Mouse (Mus musculus) induced T-regulatory cell, adult 2 months (primary cell): ENCODE data around the gene Cd24a.

Source experiments
- DNase-seq: peaks from one replicate; pipeline ENCODE4 v3.0.0-alpha.2; 2012; ENCODE audit warnings: low read depth

Cd24a gene

DNA sequence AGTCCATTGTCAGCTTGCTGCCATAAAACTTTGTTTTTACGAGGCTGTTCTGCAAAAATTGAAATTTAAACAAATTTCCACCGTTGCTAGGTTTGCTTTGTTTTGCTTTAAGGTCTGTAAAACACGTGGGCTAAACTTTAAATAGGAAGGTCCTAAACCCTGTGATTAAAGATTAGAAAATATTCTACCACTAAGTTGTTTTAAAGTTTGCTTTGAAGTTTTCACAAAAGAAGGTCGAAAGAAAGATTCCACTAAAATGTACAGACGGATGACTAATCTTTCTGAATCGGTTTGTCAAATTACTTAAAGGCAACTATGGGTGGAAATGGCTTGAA lies at the start of gene Cd24a:
Gene Cd24a (plus strand): TSS at position 288 of the 335 bp plus-strand sequence.
- DNase-seq, result peak; percentile 36

DNA sequence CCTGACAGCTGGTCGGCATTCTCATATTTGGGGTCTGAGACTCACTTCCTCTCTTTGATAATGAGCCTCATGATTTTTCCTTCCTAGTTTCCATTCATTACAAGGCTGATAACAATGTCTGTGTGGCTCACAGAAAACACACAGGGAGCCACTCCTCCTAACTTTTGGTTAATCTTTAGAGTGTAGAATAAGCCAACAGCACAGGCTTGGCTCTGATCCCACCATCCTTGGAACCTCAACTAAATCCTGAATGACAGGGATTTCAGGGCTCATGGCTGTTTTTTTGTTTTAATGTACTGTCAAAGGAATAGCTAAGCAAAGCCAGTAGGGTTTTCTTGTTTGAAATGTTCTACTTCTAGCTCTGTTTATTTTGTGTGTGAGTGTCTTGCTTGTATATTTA lies 43.7 kb upstream of the Cd24a start:
- DNase-seq, result no peak

DNA sequence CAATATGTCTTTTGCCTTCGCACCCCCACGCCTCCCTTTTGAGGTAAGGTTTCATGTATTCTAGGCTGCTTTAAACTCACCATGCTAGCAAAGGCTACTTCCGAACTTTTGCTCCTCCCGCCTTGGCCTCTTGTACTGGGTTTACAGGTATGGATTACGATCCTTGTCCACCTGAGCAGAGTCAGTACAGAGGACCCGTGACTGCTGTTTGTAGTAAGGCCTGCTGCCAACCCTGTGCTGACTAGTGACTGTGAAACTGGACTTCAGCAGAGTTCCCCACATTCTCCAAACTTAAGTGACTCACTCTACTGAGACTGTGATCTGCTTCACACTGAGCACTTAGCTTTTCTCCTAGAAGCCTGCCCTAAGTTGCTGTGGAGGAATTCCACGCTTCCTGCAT lies 40.4 kb upstream of the Cd24a start:
- DNase-seq, result no peak

GRCm38 (mm10) chr10:43538831-43539230 lies 39.3 kb upstream of the Cd24a start:
- DNase-seq, result no peak

- DNase-seq, result peak; percentile 13
Measured at GRCm38 (mm10) chr10:43539746-43540310, 38.3 kb upstream of the Cd24a start.

DNA sequence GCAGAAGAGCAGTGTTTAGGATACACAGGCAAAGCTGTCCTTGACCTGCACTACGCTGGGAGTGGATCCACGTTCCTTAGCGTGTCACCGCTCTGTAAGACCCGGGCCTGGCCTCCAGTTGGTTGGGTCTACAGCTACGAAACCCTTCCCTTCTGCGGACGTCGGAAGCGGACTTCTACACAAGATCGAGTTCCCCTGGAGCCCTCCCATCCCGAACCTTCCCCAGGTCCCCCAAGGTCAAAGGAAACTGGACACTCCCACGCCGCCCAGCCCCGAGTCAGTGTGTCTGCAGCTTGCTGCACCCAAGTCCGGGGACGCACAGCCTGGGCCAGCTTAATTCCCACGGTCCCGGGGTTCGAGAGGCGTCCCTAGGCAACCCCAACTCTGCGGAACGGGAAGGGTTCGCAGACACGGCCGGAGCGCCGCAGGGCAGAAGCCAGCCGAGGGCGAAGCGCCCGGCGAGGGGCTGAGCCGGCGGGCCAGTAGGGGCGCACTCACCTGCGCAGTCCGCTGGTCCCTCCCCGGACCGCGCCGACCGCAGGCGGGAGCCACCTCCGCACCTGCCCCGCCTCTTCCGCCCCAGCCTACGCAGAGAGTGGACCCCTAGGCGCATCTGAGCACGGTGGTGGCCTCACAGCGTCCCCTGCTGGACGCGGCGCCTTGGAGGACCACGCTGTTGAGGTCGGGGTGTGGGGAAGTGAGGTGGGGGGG lies 37.5 kb upstream of the Cd24a start, which contains the start of gene 1700021F05Rik:
Gene 1700021F05Rik (minus strand): TSS at position 553 of the 711 bp plus-strand sequence.
- DNase-seq, result peak; percentile 94

GRCm38 (mm10) chr10:43541153-43541544 lies 36.9 kb upstream of the Cd24a start:
- DNase-seq, result no peak

- peak; percentile 14 for DNase-seq
Measured at GRCm38 (mm10) chr10:43549411-43549810, 28.7 kb upstream of the Cd24a start.

- no peak for DNase-seq
Measured at GRCm38 (mm10) chr10:43550923-43551322, 27.2 kb upstream of the Cd24a start.

GRCm38 (mm10) chr10:43551388-43551787 lies 26.7 kb upstream of the Cd24a start:
- DNase-seq, result no peak

DNA sequence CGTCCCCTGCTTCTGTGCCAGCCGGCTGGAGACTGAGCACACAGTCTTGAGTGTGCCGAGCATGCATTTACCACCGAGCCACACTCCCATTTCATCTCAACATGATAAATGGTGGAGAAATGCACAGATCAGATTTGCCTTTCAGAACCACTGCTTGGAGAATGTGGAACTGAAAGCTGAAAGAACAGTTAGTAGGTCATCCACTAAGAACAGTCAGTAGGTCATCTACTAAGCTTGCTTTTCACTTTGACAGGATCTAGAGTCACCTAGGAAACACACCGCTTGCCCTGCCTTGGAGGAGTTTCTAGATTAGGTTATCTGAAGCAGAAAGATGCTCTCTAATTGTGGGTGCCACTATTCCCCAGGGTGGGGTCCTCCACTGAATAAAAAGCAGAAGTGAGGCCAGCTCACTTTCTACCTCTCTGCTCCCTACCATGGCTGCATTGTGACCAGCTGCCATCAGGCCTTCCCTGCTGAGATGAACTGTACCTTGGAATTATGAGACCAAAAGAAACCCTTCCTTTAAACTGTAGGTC lies 20.4 kb upstream of the Cd24a start:
- no peak for DNase-seq

DNA sequence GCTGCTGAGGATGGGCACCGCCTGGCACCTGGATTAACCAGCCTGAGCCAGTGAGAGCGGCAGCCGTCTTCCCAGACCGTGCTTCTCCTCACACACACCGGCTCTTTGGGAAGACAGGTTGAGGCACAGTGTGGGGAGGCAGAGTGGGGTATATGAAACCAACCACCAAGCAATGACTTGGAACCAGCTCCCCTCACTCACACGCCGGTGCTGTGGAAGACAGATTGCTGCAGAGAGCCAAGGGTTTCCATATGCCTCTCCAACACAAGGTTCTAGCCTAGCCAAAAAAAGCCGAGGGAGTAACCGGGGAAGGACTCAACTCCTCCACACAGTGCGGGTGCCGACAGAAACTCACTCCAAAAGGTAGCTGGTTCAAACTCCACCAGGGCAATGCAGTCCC lies 18.8 kb upstream of the Cd24a start:
- DNase-seq, result no peak

- DNase-seq, result peak; percentile 39
Measured at GRCm38 (mm10) chr10:43560765-43561164, 17.3 kb upstream of the Cd24a start.

GRCm38 (mm10) chr10:43561311-43561710 lies 16.8 kb upstream of the Cd24a start:
- no peak for DNase-seq

- no peak for DNase-seq
Measured at GRCm38 (mm10) chr10:43574352-43574751, 3.7 kb upstream of the Cd24a start.

DNA sequence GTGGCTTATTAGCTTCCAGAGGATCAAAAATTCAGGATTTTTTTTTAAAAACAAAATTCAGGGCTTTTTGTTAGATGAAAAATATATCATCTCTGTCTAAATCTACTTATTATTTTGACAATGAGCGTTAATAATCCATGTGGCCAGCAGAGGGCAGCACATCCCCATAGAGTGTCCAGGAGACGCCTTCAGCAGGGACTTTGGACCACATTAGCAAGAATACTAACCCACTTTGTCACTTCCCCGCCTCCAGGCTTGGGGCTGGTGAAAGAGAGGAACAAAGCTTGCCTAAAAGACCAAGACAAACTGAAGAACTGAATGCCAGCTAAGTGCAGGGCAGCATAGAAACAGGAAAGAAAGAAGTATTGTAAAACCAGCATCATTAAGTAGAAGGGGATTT lies 3.1 kb upstream of the Cd24a start:
- peak; percentile 81 for DNase-seq

DNA sequence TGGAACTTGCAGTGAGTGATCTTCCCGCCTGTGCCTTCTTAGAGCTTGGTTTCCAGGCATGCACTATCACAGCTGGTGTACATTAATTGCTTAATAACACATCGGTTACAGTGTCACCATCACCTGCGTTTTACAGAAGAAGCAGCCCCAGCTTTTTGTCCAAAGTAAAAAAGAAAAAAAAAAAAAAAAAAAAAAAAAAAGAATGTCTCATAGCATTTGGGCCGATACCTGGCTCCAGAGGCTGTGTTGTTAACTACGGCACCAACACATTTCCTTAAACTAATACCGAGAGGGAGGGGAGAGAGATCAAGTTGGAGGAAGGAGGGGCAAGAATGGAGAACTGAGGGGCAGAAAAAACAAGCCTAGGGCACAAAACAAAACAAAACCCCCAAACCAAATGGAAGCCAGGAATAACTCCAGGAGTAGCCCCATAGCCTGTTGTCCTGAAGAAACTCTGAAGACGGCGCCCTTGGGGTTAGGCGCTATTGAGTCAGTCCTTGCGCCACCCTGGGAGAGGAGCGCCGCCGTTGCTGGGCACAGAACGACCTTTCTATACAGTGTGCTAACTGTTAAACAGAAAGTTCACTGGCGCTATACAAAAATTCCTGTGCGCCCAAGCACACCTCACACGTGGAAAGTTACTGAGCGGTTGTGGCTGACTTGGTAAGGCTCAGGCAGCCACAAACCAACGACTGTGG lies 636 bp upstream of the Cd24a start:
- DNase-seq, result peak; percentile 33

DNA sequence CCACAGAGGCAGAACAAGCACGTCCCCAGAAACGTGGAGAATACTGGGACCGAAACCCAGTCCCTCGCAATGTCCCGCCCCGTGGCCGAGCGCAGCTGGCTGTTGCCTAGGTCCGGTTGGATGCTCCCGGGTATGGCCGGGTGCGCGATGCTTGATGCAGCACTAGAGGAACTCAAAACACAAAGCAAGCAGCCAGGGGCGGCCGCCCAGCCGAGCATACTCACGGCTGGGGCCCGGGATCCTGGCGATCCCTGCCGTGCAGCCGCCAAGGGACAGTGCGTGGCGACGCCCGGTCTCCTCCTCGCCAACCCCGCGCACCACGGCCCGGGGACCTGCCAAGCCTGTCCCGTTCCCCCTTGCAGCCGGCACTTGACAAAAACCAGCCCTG lies 276 bp downstream of the Cd24a start:
- DNase-seq, result no peak

GRCm38 (mm10) chr10:43578754-43579380 lies 783 bp downstream of the Cd24a start:
- peak; percentile 52 for DNase-seq

- peak; percentile 29 for DNase-seq
Measured at GRCm38 (mm10) chr10:43579381-43580261, 1.5 kb downstream of the Cd24a start.

DNA sequence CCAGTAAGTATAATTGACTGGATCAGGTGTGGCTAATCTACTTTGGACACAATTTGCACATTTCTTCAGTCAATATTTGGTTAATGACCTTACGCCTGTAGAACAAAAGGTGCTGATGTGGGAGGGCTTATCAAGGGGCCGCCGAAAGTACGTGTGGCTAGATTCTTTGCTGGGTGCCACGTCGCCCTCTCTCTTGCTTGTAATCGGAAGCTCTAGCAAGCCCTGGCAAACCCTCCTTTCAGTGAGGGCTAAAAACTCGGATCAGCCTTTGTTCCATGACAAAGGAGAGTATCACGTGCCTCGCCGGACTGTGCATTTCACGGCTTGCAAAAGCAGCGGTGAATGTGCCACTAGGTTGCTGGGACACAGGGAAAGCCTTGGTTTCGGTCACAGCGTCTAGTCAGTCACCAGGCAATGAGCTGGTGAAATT lies 2.6 kb downstream of the Cd24a start:
- peak; percentile 23 for DNase-seq

GRCm38 (mm10) chr10:43581260-43581659 lies 3.2 kb downstream of the Cd24a start:
- peak; percentile 14 for DNase-seq
